Mouse (Mus musculus) spleen, postnatal 14 days (tissue): ENCODE measurements around the gene Tuba3a.

Experiments
- DNase-seq, 2 experiments: peaks; one replicate each; pipeline ENCODE4 v3.0.0; 2021 to 2022; ENCODE audit warnings: low spot score in 2 of 2

Tuba3a gene

GRCm38 (mm10) chr6:125231117-125232044 lies 54.5 kb downstream of the Tuba3a start, which contains the start of gene Tapbpl:
TSS of gene Tapbpl (minus strand) at chr6:125231860.
- DNase-seq: peak in 1 of 2 experiments; percentile 55

DNA sequence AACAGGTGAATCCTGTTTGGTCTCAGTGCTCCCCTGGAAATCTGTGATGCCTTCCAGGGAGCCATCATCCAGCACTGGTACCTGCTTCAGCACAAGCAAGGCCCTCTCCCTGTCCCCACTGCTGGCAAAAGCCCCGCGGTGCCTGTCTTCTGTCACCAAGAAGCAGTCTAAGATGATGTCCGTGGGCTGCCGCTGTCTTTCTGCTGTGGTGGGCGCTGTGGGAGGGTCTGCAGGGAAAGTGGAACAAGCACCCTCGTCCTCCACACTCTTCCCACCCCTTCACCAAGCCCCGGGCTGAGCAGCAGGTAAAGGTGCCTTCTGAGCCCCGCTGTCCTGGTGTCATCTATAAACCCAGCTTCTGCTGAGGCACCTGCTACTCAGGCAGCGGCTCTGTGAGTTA lies 55.3 kb downstream of the Tuba3a start:
- no peak for DNase-seq
